Mouse (Mus musculus) left cerebral cortex, postnatal 4 days (tissue): Measurements from ENCODE around the gene Rpl14. TPM values are rescaled to one million over a fixed set of nuclear protein-coding genes. Genes with fewer than 3 reads are reported as not detected.
"Not testable (repeated sequence)": the region's sequence is repeated elsewhere in the genome, so short reads cannot be mapped to it uniquely, and the experiment has no call there.

Experiments used
- DNase-seq: peaks from one replicate; pipeline ENCODE4 v3.0.0-alpha.2; 2022
- intact Hi-C: fragments of 180-260 bp; cut with DNase I; formaldehyde crosslinking; loops from one replicate; pipeline ENCODE4 v1.15.1; 2025
- total RNA-seq, 2 experiments: library from RNA; stranded (reverse); gene quantifications; 2 replicates each; pipeline ENCODE4 v1.2.3; 2021

Rpl14 gene
- total RNA-seq = 100 to 1,000 TPM; 423 to 424 TPM

GRCm38 (mm10) chr9:120570741-120571592 lies at the start of gene Rpl14:
Gene Rpl14, plus strand, starts transcription at chr9:120571444.
- peak; percentile 99 for DNase-seq
- intact Hi-C loops = loop anchor here (5.0 kb wide), 1 partner anchor 134 kb away; no protein-coding TSS in a partner anchor

- intact Hi-C loops = no loop called here
- no peak for DNase-seq
These were observed 44.0 kb upstream of the Rpl14 start for GRCm38 (mm10) chr9:120527270-120527669.

GRCm38 (mm10) chr9:120527919-120528318 lies 43.3 kb upstream of the Rpl14 start:
- intact Hi-C loops = no loop called here
- no peak for DNase-seq

- intact Hi-C loops = no loop called here
- DNase-seq = no peak
These were observed 42.3 kb upstream of the Rpl14 start for GRCm38 (mm10) chr9:120528815-120529510.

GRCm38 (mm10) chr9:120530471-120530870 lies 40.8 kb upstream of the Rpl14 start:
- no peak for DNase-seq
- intact Hi-C loops = no loop called here

GRCm38 (mm10) chr9:120532062-120532461 lies 39.2 kb upstream of the Rpl14 start:
- intact Hi-C loops = no loop called here
- no peak for DNase-seq

- intact Hi-C loops = no loop called here
- no peak for DNase-seq
These were observed 38.6 kb upstream of the Rpl14 start for GRCm38 (mm10) chr9:120532691-120533090.

- DNase-seq, intact Hi-C loops: not testable (repeated sequence)
These were observed 37.7 kb upstream of the Rpl14 start for GRCm38 (mm10) chr9:120533446-120533950.

- intact Hi-C loops = no loop called here
These were observed 31.5 kb upstream of the Rpl14 start, which contains the start of gene Entpd3 for GRCm38 (mm10) chr9:120539662-120540251. Gene Entpd3, plus strand, starts transcription at chr9:120539818.

GRCm38 (mm10) chr9:120541411-120541810 lies 29.8 kb upstream of the Rpl14 start:
- DNase-seq = no peak

More at GRCm38 (mm10) chr9:120539662-120540251, 31.5 kb upstream of the Rpl14 start, which contains the start of gene Entpd3:
- DNase-seq = no peak

GRCm38 (mm10) chr9:120542241-120542640 lies 29.0 kb upstream of the Rpl14 start:
- DNase-seq = no peak
- intact Hi-C loops = no loop called here

More at GRCm38 (mm10) chr9:120541411-120541810, 29.8 kb upstream of the Rpl14 start:
- intact Hi-C loops = no loop called here

GRCm38 (mm10) chr9:120545994-120546393 lies 25.2 kb upstream of the Rpl14 start:
- no peak for DNase-seq

GRCm38 (mm10) chr9:120546482-120546881 lies 24.8 kb upstream of the Rpl14 start:
- intact Hi-C loops = no loop called here
- no peak for DNase-seq

More at GRCm38 (mm10) chr9:120545994-120546393, 25.2 kb upstream of the Rpl14 start:
- intact Hi-C loops = no loop called here

- intact Hi-C loops = no loop called here
- DNase-seq = no peak
These were observed 24.1 kb upstream of the Rpl14 start for GRCm38 (mm10) chr9:120547026-120547668.

- no peak for DNase-seq
- intact Hi-C loops = no loop called here
These were observed 20.5 kb upstream of the Rpl14 start for GRCm38 (mm10) chr9:120550778-120551177.

GRCm38 (mm10) chr9:120563590-120563989 lies 7.7 kb upstream of the Rpl14 start:
- no peak for DNase-seq
- intact Hi-C loops = no loop called here

- intact Hi-C loops = no loop called here
- DNase-seq = no peak
These were observed 7.0 kb upstream of the Rpl14 start for GRCm38 (mm10) chr9:120564247-120564646.

GRCm38 (mm10) chr9:120566384-120566783 lies 4.9 kb upstream of the Rpl14 start:
- intact Hi-C loops = loop anchor here (5.0 kb wide), 1 partner anchor 64 kb away; no protein-coding TSS in a partner anchor
- DNase-seq = no peak

GRCm38 (mm10) chr9:120568917-120569316 lies 2.3 kb upstream of the Rpl14 start:
- no peak for DNase-seq
- intact Hi-C loops = loop anchor here (5.0 kb wide), 1 partner anchor 67 kb away; no protein-coding TSS in a partner anchor

GRCm38 (mm10) chr9:120569721-120570333 lies 1.4 kb upstream of the Rpl14 start:
- intact Hi-C loops = loop anchor here (5.0 kb wide), 2 partner anchors 68 to 133 kb away; no protein-coding TSS in a partner anchor
- DNase-seq = peak; percentile 57
